Mouse (Mus musculus) midbrain, embryonic 13.5 days (tissue): ENCODE measurements around the gene Olfr1141. TPM values are rescaled to one million over a fixed set of nuclear protein-coding genes. Genes with fewer than 3 reads are reported as not detected.

Experiments used
- ATAC-seq: fragments of 200-750 bp; cut with Nextera tagmentation; 2 replicates; pipeline ENCODE4 v1.8.0; 2017; ENCODE audit warnings: mild to moderate bottlenecking, moderate TSS enrichment, moderate library complexity
- H3K27ac ChIP-seq: fragments of 300-500 bp; sonication (generic); 2 replicates; pipeline ENCODE4 v1.5.1; 2015; ENCODE audit warnings: inconsistent platforms, mild to moderate bottlenecking, moderate library complexity
- H3K27me3 ChIP-seq: fragments of 300-500 bp; sonication (generic); 2 replicates; pipeline ENCODE4 v1.6.1; 2015; ENCODE audit warnings: mild to moderate bottlenecking, inconsistent platforms
- H3K36me3 ChIP-seq: fragments of 300-500 bp; sonication (generic); 2 replicates; pipeline ENCODE4 v1.6.1; 2015; ENCODE audit warnings: mild to moderate bottlenecking, inconsistent platforms
- H3K4me1 ChIP-seq: fragments of 300-500 bp; sonication (generic); replicated peaks from 2 replicates; pipeline ENCODE4 v1.6.1; 2015; ENCODE audit warnings: inconsistent platforms
- H3K4me2 ChIP-seq: fragments of 300-500 bp; sonication (generic); replicated peaks from 2 replicates; pipeline ENCODE4 v1.6.1; 2015; ENCODE audit warnings: moderate library complexity, mild to moderate bottlenecking, inconsistent platforms
- H3K4me3 ChIP-seq: fragments of 300-500 bp; sonication (generic); replicated peaks from 2 replicates; pipeline ENCODE4 v1.5.1; 2015; ENCODE audit warnings: mild to moderate bottlenecking, inconsistent platforms
- H3K9ac ChIP-seq: fragments of 300-500 bp; sonication (generic); replicated peaks from 2 replicates; pipeline ENCODE4 v1.6.1; 2015; ENCODE audit warnings: mild to moderate bottlenecking, inconsistent platforms
- H3K9me3 ChIP-seq: fragments of 300-500 bp; sonication (generic); 2 replicates; pipeline ENCODE4 v1.6.1; 2016; ENCODE audit warnings: mild to moderate bottlenecking, inconsistent platforms
- WGBS: fragments of 180-500 bp; shearing (Covaris S2); methylation state at CpG from one replicate; pipeline ENCODE4 v1.1.7; 2015; 5-methylcytosine and 5-hydroxymethylcytosine counted together
- polyA plus RNA-seq: library from polyadenylated mRNA; unstranded; fragments of >200 nt; fragmentation: Nextera tagmentation; extraction: Ambion mirVana; gene quantifications from 2 replicates; pipeline ENCODE4 v1.2.1, GENCODE M21; 2015

The Olfr1141 gene
- not detected in 2 replicates for polyA plus RNA-seq

- Histone ChIP-seq H3K4me2 (no peak within 1 kb of the TSS), H3K9me3 (peaks cover 2% of the 10 kb centered on the region; the same call in 1 of the 2 replicates), H3K27ac (no peak within 1 kb of the TSS), H3K9ac (no peak within 1 kb of the TSS), H3K36me3 (no peaks in the 10 kb centered on the region), H3K4me3 (no peak within 1 kb of the TSS), H3K27me3 (no peaks in the 10 kb centered on the region), H3K4me1 (no peaks in the 10 kb centered on the region)
- ATAC-seq: no peak
- WGBS: 86% methylated on average over 1 of the region's 1 CpGs
Observed at GRCm38 (mm10) chr2:87753891-87754290, at the start of gene Olfr1141. Olfr1141 (minus strand) TSS chr2:87753991.

GRCm38 (mm10) chr2:87800292-87800691, 46.5 kb upstream of the Olfr1141 start, which contains the start of gene Olfr1143:
Olfr1143 (plus strand) TSS chr2:87800592.
- Histone ChIP-seq H3K27ac (no peak within 1 kb of the TSS), H3K4me1 (no peaks in the 10 kb centered on the region), H3K4me3 (no peak within 1 kb of the TSS), H3K9me3 (no peaks in the 10 kb centered on the region), H3K27me3 (no peaks in the 10 kb centered on the region), H3K36me3 (no peaks in the 10 kb centered on the region), H3K9ac (no peak within 1 kb of the TSS), H3K4me2 (no peak within 1 kb of the TSS)
- no peak for ATAC-seq

- Histone ChIP-seq H3K9me3 (no peaks in the 10 kb centered on the region), H3K4me2 (no peak within 1 kb of the TSS), H3K27ac (no peak within 1 kb of the TSS), H3K36me3 (no peaks in the 10 kb centered on the region), H3K4me3 (no peak within 1 kb of the TSS), H3K4me1 (no peaks in the 10 kb centered on the region), H3K9ac (no peak within 1 kb of the TSS), H3K27me3 (no peaks in the 10 kb centered on the region)
- WGBS: 77% methylated on average over 4 of the region's 4 CpGs
- no peak for ATAC-seq
Observed at GRCm38 (mm10) chr2:87779183-87779582, 25.4 kb upstream of the Olfr1141 start, which contains the start of gene Olfr152. Olfr152 (plus strand) TSS chr2:87779483.

GRCm38 (mm10) chr2:87776143-87776542, 22.4 kb upstream of the Olfr1141 start:
- H3K36me3 ChIP-seq: no peaks in the 10 kb centered on the region
- ATAC-seq: no peak
- no peaks in the 10 kb centered on the region for H3K4me1 ChIP-seq
- H3K27ac ChIP-seq: no peak overlapping the region
- no peak overlapping the region for H3K4me3 ChIP-seq
- no peak overlapping the region for H3K4me2 ChIP-seq
- no peak overlapping the region for H3K9ac ChIP-seq
- no peaks in the 10 kb centered on the region for H3K9me3 ChIP-seq
- no peaks in the 10 kb centered on the region for H3K27me3 ChIP-seq
- 57% methylated on average over 1 of the region's 1 CpGs for WGBS

DNA sequence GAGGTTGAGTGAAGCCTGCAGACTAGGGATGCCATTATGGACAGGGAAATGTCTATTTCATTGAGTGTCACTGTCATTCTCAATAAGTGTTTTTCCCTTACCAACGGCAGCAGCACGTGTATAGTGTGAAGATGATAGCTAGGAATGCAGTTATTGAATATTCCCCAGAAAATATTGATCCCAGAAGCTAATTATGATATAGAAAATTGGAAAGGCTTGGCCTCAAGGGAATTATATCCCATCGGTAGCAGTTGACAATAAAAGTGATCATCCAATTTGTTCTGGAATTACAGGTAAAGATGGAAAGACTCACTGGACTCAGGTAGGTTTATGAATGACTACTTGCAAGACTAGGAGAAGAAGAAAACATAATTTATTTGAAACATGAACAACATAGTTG, 10.3 kb downstream of the Olfr1141 start, which contains the start of gene Olfr1140:
Olfr1140 (plus strand) TSS at position 301 of the 400 bp plus-strand sequence.
- no peak within 1 kb of the TSS for H3K9ac ChIP-seq
- WGBS: 76% methylated on average over 3 of the region's 3 CpGs
- no peak for ATAC-seq
- H3K27me3 ChIP-seq: no peaks in the 10 kb centered on the region
- no peak within 1 kb of the TSS for H3K4me3 ChIP-seq
- H3K9me3 ChIP-seq: no peaks in the 10 kb centered on the region
- no peaks in the 10 kb centered on the region for H3K4me1 ChIP-seq
- no peak within 1 kb of the TSS for H3K4me2 ChIP-seq
- H3K27ac ChIP-seq: no peak within 1 kb of the TSS
- no peaks in the 10 kb centered on the region for H3K36me3 ChIP-seq

- WGBS: 90% methylated on average over 1 of the region's 1 CpGs
- ATAC-seq: no peak
- no peaks in the 10 kb centered on the region for H3K9me3 ChIP-seq
- H3K27ac ChIP-seq: no peak within 1 kb of the TSS
- no peaks in the 10 kb centered on the region for H3K36me3 ChIP-seq
- H3K4me3 ChIP-seq: no peak within 1 kb of the TSS
- no peak within 1 kb of the TSS for H3K4me2 ChIP-seq
- H3K27me3 ChIP-seq: no peaks in the 10 kb centered on the region
- H3K4me1 ChIP-seq: no peaks in the 10 kb centered on the region
- H3K9ac ChIP-seq: no peak within 1 kb of the TSS
Observed at GRCm38 (mm10) chr2:87739878-87740277, 13.9 kb downstream of the Olfr1141 start, which contains the start of gene Olfr1138. Olfr1138 (minus strand) TSS chr2:87739978.

GRCm38 (mm10) chr2:87713079-87713478, 40.7 kb downstream of the Olfr1141 start, which contains the start of gene Olfr1137:
Olfr1137 (minus strand) TSS chr2:87713179.
- ATAC-seq: no peak
- Histone ChIP-seq H3K4me3 (no peak within 1 kb of the TSS), H3K27ac (no peak within 1 kb of the TSS), H3K9me3 (no peaks in the 10 kb centered on the region), H3K9ac (no peak within 1 kb of the TSS), H3K36me3 (no peaks in the 10 kb centered on the region), H3K4me2 (no peak within 1 kb of the TSS), H3K27me3 (no peaks in the 10 kb centered on the region), H3K4me1 (no peaks in the 10 kb centered on the region)

Other genes with a start within 250 kb of the Olfr1141 start
- not detected in 2 replicates for gene Pramel6, start 247.4 kb downstream of the Olfr1141 start, polyA plus RNA-seq
- gene Olfr153, start 222.2 kb downstream of the Olfr1141 start, polyA plus RNA-seq: not detected in 2 replicates
- not detected in 2 replicates for gene Olfr1128, start 208.4 kb downstream of the Olfr1141 start, polyA plus RNA-seq
- not detected in 2 replicates for gene Olfr1129, start 180.1 kb downstream of the Olfr1141 start, polyA plus RNA-seq
- gene Olfr1130, start 147.8 kb downstream of the Olfr1141 start, polyA plus RNA-seq: not detected in 2 replicates
- not detected in 2 replicates for gene Olfr1131, start 126.9 kb downstream of the Olfr1141 start, polyA plus RNA-seq
- gene Olfr1132, start 116.5 kb downstream of the Olfr1141 start, polyA plus RNA-seq: not detected in 2 replicates
- gene Olfr1133, start 106.6 kb downstream of the Olfr1141 start, polyA plus RNA-seq: not detected in 2 replicates
- gene Olfr1134, start 95.5 kb downstream of the Olfr1141 start, polyA plus RNA-seq: not detected in 2 replicates
- gene Olfr1135, start 80.3 kb downstream of the Olfr1141 start, polyA plus RNA-seq: not detected in 2 replicates
- not detected in 2 replicates for gene Olfr1136, start 60.0 kb downstream of the Olfr1141 start, polyA plus RNA-seq
- gene Olfr1137, start 40.8 kb downstream of the Olfr1141 start, polyA plus RNA-seq: not detected in 2 replicates
- gene Olfr1138, start 14.0 kb downstream of the Olfr1141 start, polyA plus RNA-seq: not detected in 2 replicates
- not detected in 2 replicates for gene Olfr1140, start 10.2 kb downstream of the Olfr1141 start, polyA plus RNA-seq
- not detected in 2 replicates for gene Olfr152, start 25.5 kb upstream of the Olfr1141 start, polyA plus RNA-seq
- gene Olfr1143, start 46.6 kb upstream of the Olfr1141 start, polyA plus RNA-seq: not detected in 2 replicates
- not detected in 2 replicates for gene Olfr1145, start 55.8 kb upstream of the Olfr1141 start, polyA plus RNA-seq
- not detected in 2 replicates for gene Olfr1148, start 76.5 kb upstream of the Olfr1141 start, polyA plus RNA-seq
- gene Olfr1150-ps1, start 90.0 kb upstream of the Olfr1141 start, polyA plus RNA-seq: not detected in 2 replicates
- not detected in 2 replicates for gene Olfr1151, start 101.9 kb upstream of the Olfr1141 start, polyA plus RNA-seq
- gene Olfr1152, start 112.5 kb upstream of the Olfr1141 start, polyA plus RNA-seq: not detected in 2 replicates
- not detected in 2 replicates for gene Olfr1153, start 141.0 kb upstream of the Olfr1141 start, polyA plus RNA-seq
- gene Olfr1154, start 151.2 kb upstream of the Olfr1141 start, polyA plus RNA-seq: not detected in 2 replicates
- not detected in 2 replicates for gene Olfr1155, start 191.1 kb upstream of the Olfr1141 start, polyA plus RNA-seq
- gene Olfr1156, start 199.1 kb upstream of the Olfr1141 start, polyA plus RNA-seq: not detected in 2 replicates
- not detected in 2 replicates for gene Olfr1157, start 214.3 kb upstream of the Olfr1141 start, polyA plus RNA-seq
- gene Olfr74, start 220.7 kb upstream of the Olfr1141 start, polyA plus RNA-seq: not detected in 2 replicates
- not detected in 2 replicates for gene Olfr1158, start 236.1 kb upstream of the Olfr1141 start, polyA plus RNA-seq